In the genomic region with DNA sequence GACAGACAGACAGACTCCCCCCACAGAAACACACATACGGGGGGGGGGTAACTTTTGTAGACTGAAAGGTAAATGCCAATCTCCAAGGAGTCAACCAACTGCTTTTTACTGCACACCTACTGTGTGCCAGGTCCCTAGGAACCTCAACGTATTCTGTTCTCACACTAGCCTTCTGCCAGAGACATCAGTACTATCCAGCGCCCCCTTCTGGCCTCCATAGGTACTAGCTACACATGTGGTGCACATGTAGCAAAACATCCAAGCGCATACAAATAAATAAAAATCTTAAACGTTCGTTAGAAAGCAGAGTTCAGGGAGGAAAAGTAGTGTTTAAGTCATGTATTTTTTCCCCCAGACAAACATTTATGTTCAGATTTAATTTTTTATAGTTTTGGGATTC, we compare ENCODE assay signal across 8 mouse cellular contexts.
DNase-seq lines count a peak whose midpoint lies in the region; TF ChIP-seq lines count a peak whose summit lies in the region.
"Had no signal": no experiment of that assay in that cellular context is flagged by ENCODE, and none has a peak within 500 bp of the region (broad histone marks: within the 10 kb centered on the region; RNA-seq: fewer than 3 reads in every experiment).

No protein-coding gene starts in this region.

- peak; percentile 42 for DNase-seq in gastrocnemius, postnatal 10 days
- no peak for DNase-seq in gastrocnemius, postnatal 14 days
- DNase-seq in lung, adult 2 months = no peak
- no peak for DNase-seq in lung, adult 18-20 months
- peak; percentile 70 for DNase-seq in ES-E14 (ENCODE audit: low read depth, low spot score)
- DNase-seq in lung, postnatal 36 days = peak; percentile 30
- no peak for DNase-seq in ovary, postnatal 10 days (ENCODE audit: low spot score)
- DNase-seq: layer of hippocampus, adult 9-11 months had no signal

- TF ChIP-seq POLR2A in lung, adult 2 months (IDR thresholded peaks at IDR 0.05; ENCODE audit: borderline replicate concordance, extremely low read depth, low read depth, low read length) = no peak

- no peaks in the 10 kb centered on the region for H3K36me3 ChIP-seq in ES-E14 (ENCODE audit: control insufficient read depth, insufficient read depth, low read length, poor library complexity, severe bottlenecking)

- H3K27ac ChIP-seq in ES-E14 (ENCODE audit: insufficient read depth, low read depth, low read length, poor library complexity, severe bottlenecking) = no peak overlapping the region

- in situ Hi-C loops in ES-E14 (cut with MboI; ENCODE audit: low sequenced_read_pairs in 2 of 2, unreplicated experiment in 2 of 2) = no loop called here

- intact Hi-C loops in gastrocnemius, postnatal 14 days (cut with DNase I; ENCODE audit: low total_unique reads) = no loop called here

- no peak overlapping the region for H3K4me3 ChIP-seq in lung, adult 2 months (replicated peaks; ENCODE audit: extremely low read depth, low read depth, low read length)
- no peak overlapping the region for H3K4me3 ChIP-seq in ES-E14 (ENCODE audit: insufficient read depth in 1 of 2, low read depth in 1 of 2, low read length in 2 of 2, poor library complexity in 1 of 2, severe bottlenecking in 1 of 2)

- no peak overlapping the region for H3K9ac ChIP-seq in ES-E14 (ENCODE audit: insufficient read depth, low read depth, low read length, poor library complexity, severe bottlenecking)

- 56% methylated on average over 6 of the region's 6 CpGs for WGBS in lung, adult 2 months

- peaks cover 2% of the 10 kb centered on the region; the same call in 1 of the 2 replicates for H3K4me1 ChIP-seq in lung, adult 2 months (ENCODE audit: control insufficient read depth, insufficient read depth, low read length)
- peaks cover 2 to 4% of the 10 kb centered on the region in 2 experiments; a peak in 2 of 4 replicates for H3K4me1 ChIP-seq in ES-E14 (ENCODE audit: control insufficient read depth in 2 of 2, insufficient read depth in 2 of 2, low read length in 2 of 2, poor library complexity in 1 of 2)

- no peaks in the 10 kb centered on the region for H3K9me3 ChIP-seq in ES-E14 (ENCODE audit: control insufficient read depth, insufficient read depth, low read depth, low read length)

- peak; percentile 2; the same call in 1 of the 2 replicates for TF ChIP-seq CTCF in lung, adult 2 months (IDR thresholded peaks at IDR 0.05; ENCODE audit: insufficient read depth, low read length)

TF ChIP-seq in ES-E14, 5 proteins besides CTCF, POLR2A, EP300 and RAD21:
- TF ChIP-seq CHD2 (IDR thresholded peaks at IDR 0.05; ENCODE audit: low read depth, low read length) (no peak), ZC3H11A (IDR thresholded peaks at IDR 0.05; ENCODE audit: borderline replicate concordance, low read depth, low read length) (no peak), MAFK (IDR thresholded peaks at IDR 0.05; ENCODE audit: insufficient read depth, low read depth, low read length) (no peak), ZNF384 (IDR thresholded peaks at IDR 0.05; ENCODE audit: low read depth, low read length) (no peak), HCFC1 (IDR thresholded peaks at IDR 0.05; ENCODE audit: borderline replicate concordance, insufficient read depth, low read length) (no peak)

Comparison
In these comparisons a context has a peak if more than half of its experiments do, and no peak if none do; other contexts are left out.
1. DNase-seq: peak in gastrocnemius, postnatal 10 days (single experiment), ES-E14 (single experiment) and lung, postnatal 36 days (single experiment); none in gastrocnemius, postnatal 14 days (single experiment), lung, adult 2 months (single experiment), lung, adult 18-20 months (0 of 2) and ovary, postnatal 10 days (single experiment).